Mouse (Mus musculus): ENCODE measurements around the gene Lyrm9. TPM values are rescaled to one million over a fixed set of nuclear protein-coding genes. Genes with fewer than 3 reads are reported as not detected.

Gene Lyrm9
- 10 to 100 TPM; 10.8 to 14.5 TPM for total RNA-seq (2021)
- long read RNA-seq, experiment 1, full-length matches to known transcripts: 19 of 22 reads
- long read RNA-seq, experiment 1, partial matches to known transcripts: 0 of 22 reads
- long read RNA-seq, experiment 1, other reads (novel, unspliced or antisense): 3 of 22 reads
- long read RNA-seq, experiment 2, full-length matches to known transcripts: 14 of 16 reads
- long read RNA-seq, experiment 2, partial matches to known transcripts: 1 of 16 reads
- long read RNA-seq, experiment 2, other reads (novel, unspliced or antisense): 1 of 16 reads

DNA sequence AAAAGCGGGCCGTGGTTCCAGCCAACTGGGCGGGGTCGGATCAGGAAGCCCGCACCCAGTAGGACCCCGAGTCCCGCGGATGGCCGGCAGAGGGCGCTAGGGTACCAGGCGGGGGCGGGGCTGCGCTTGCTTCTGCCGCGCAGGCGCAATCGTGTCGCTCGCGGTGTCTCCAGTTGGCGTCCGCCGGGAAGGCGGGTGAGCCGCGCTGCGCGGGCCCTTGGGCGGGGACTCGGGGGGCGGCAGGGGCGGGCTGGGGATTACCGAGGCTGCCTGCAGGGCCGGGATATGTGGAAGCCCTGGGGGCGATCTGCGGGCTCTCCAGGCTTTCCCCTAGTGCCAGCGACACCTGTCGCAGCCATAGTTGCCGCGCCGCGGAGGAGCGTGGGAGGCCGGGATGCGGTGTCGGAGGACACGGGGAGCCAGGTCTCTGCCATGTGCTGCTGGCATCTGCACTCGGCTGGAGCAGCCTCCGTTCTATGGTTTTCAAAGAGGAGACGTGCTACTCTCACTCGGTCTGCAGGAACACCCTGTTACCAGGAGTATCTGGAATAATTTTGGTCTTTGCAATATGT lies at the start of gene Lyrm9:
Gene Lyrm9, plus strand, starts transcription at position 143 of the 572 bp plus-strand sequence.
- DNase-seq: peak; percentile 93

GRCm38 (mm10) chr11:78777851-78778680 lies 48.3 kb upstream of the Lyrm9 start:
- DNase-seq: no peak

GRCm38 (mm10) chr11:78780002-78780401 lies 46.4 kb upstream of the Lyrm9 start:
- DNase-seq: no peak

- DNase-seq: no peak
These were observed 45.8 kb upstream of the Lyrm9 start for GRCm38 (mm10) chr11:78780571-78780970.

DNA sequence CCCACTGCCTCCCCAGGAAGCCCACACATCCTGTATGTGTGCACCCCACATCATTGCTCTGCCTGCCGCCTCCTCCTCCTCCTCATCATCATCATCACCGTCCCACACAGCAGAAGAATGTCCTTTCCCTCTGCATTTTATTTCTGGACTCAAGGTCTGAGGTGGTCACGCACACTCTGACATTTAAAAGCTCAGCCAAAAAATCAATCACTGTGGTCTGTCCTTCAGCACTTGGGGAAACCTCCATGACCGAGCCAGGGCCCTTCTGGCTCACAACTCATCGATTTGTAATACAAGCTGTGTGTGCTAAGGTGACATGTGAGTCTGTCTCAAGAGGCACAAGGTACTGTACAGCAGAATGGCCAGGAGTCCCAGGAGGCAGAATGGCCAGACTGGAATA lies 44.1 kb upstream of the Lyrm9 start:
- DNase-seq: no peak

DNA sequence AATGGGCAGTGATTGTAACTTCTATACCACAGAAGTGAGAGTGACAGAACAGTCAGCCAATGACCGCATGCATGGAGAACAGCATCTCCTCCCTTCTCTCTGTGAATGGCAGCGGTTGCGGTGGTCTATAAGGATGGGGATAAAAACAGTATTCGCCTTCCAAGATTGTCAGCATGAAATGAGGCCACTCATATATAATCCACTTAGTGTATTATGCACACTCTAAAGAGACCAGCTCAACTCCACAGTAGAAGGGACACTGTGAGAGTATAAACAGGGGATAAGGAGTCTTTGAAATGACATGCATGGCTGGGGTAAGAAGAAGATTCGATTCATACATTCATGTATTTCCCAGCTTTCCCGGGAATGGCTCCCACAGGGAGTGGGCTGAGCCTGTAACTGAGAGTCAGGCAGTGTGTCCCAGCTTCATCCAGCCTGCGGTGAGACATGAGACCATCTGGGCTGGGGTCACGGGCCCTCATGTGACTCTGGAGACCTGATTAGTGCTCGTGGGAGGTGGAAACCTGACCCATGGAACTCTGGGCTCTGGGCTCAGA lies 43.5 kb upstream of the Lyrm9 start:
- no peak for DNase-seq

DNA sequence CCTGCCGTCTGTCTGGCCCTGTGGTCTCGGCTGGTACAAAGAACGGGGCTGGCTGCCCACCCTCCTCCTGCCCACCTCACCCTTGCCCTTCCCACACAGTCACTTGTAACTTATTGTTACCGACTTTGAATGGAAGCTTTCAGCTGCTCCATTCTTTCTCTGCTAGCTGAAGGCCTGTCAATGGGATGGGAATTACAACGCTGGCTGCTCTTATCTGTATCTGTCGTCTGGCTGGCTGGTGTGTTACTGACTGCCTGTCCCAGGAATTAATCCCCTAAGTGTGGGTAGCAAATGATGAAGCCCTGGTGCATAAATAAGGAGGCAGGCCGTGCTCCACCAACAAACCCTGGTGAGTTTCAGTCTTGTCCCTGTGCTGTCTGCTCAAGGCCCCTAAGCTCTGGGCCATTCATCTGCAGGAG lies 40.4 kb upstream of the Lyrm9 start:
- DNase-seq: no peak

DNA sequence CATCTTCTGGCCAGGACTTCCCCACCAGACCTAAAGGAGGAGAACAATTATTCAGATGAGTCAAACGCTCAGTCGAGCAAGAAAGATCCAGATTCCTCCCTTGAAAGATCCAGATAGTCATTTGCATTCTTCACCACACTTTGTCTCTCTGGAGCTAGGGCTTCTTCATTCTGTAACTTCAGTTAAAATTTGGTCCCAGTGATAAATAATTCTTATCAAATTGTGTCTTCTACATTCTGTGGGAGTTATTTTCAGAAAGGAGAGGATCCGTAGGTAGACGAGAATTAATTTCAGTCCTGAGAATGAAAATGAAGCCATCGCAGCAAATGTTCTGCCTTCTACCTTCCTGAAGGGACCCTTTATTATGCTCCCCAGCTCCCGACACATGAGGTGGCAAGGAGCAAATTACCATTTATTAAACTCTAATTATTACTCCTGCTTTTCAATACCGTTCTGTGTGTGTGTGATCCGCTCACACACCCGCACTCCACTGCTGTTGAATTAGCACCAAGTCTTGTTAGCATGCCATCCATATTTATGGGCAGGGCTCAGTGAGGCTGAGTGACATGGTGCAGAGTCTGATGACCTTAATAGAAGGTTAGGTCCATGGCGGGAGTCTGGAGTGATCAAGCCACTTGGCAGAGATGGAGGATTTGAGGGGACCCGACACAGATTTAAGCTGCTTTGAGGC lies 36.9 kb upstream of the Lyrm9 start:
- DNase-seq: no peak

- DNase-seq: peak; percentile 28
These were observed 34.8 kb upstream of the Lyrm9 start for GRCm38 (mm10) chr11:78791582-78791981.

DNA sequence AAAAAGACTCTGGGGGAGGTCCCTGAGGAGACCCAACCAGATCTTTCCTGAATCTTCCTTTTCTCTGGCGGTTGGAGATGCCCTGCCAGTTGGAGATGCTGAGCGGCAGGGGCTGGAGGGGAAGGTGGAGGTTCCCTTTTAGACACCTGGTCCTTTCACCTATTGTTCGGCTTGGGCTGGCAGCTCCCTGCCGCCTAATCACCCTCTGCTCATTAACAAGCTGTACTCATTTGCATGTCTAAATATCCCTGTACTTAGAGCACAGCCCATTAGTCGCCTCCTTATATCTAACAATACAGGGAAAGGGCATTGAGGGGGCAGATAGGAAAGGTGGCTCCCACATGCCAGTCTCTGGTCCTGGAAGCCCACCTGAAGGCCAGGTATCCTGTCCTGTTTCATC lies 34.3 kb upstream of the Lyrm9 start:
- DNase-seq: no peak

DNA sequence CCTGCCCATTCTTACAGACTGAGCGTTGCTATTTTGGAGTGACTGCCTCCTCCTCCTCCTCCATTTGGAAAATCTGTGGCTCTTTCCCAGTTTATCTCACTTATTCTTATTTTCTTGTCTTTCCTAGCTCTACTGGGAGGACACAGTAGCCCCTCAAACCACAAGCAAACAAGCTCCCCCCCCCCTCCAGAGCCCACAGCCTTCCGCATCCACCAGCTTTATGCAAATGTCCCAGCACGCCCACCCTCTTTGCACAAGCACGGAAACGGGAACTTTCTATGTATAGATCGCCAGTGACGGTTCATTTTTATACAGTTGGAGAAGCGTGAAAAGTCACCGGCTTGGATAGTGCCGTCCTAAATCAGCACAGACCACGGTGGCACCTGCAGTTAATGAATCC lies 33.9 kb upstream of the Lyrm9 start:
- DNase-seq: no peak

- no peak for DNase-seq
These were observed 33.3 kb upstream of the Lyrm9 start for GRCm38 (mm10) chr11:78793116-78793515.

DNA sequence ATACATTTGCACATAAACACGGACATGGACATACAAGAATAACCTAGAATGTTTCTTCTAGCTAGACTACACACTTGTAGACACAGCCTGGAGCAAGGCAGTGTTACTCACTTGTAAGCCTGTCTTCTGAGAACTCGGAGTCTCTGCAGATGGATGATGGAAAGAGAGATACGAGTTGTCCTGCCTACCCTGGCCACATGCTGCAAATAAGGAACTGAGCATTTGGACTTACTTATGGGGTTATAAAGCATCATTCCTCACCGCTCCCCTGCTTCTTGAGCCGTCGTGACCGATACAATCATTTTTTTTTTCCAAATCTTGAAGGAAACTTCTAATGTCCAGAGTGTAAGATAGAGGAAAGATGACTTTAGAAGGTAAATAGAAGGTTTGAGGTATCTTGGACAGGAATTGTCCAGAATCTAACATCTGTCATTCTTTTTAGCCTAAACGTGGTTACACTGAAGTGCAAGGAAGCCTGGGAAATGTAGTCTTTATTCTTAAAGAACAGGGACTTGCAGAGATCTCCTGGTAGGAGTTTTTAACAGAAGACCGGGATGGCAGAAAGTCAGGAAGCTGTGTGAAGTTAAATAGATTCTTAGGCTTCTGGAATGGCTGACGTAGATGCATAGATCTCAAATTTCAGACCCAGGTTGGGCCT lies 30.2 kb upstream of the Lyrm9 start:
- DNase-seq: no peak

- DNase-seq: no peak
These were observed 25.3 kb upstream of the Lyrm9 start for GRCm38 (mm10) chr11:78801094-78801493.

- peak; percentile 8 for DNase-seq
These were observed 22.6 kb upstream of the Lyrm9 start for GRCm38 (mm10) chr11:78803587-78804316.

DNA sequence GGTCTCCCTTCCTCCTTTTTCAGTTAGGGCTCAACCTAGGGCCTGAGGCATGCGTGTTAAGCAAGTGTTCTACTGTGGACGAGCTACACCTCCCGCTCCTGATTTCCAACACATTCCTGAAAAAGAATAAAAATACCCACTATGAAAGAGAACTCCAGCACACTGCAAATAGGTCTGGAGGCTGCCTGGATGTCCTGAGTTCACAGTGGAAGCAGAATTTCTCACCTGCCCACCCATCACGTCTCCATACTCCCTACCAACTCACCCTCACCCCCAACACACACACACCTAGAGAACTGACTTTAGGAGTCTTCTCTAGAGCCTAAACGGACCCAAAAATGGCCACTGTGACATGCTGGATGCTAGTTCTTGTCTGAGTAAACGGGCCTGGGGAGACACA lies 21.8 kb upstream of the Lyrm9 start:
- no peak for DNase-seq

- DNase-seq: no peak
These were observed 21.2 kb upstream of the Lyrm9 start for GRCm38 (mm10) chr11:78805198-78805597.

DNA sequence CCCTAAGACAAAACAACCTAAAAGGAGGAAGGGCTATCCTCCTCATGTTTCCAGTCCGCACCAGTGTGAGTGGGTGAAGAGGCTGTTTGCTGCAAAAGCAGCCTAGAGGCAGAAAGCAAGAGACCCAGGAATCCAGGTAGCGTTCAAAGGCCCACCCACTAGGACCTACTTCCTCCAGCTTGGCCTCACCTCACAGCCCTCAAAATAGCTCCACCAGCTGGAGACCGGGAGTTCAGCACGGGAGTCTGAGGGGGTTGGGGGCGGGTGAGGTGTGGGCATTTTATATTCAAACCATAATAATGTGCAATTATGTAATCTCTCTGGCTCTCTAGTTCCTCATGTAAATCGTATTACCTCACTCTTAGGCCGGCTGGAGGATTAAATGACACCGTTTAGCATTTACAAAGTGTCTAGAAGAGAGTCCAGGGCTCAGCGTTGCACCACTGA lies 20.7 kb upstream of the Lyrm9 start:
- DNase-seq: no peak

DNA sequence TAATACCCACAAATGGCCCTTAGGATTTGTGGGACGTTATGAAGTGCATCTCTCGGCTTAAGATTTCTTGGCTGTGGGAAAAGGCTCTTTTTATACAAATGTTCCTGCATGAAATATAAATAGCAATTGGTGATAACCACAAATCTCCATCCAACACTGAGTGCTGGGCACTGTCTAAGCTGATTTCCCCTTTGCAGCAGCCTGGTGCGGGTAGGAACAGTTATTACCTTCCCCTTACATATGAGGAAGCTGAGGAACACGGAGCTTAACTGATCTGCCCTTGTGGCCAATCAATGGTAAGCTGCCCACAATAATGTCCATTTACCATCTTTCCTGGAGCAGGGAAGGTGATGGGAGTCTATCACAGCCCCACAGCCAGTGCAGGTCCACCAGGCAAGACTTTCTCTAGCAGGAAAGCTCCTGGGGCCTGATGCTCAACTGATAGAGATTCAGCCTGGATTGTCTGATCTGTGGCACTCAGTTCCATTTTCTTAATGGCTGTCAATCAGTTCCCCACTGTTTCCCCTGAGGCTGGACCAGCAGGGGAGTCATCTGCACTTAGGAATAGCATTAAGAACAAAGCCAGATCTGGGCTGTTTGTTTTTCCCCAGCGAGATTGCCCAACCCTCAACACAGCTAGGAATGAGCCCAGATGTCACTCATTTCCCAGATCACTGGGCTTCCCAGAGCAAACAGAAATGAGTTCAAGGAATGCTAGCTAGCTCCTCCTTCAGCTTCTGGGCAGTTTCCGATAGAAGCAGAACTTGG lies 18.9 kb upstream of the Lyrm9 start:
- no peak for DNase-seq

DNA sequence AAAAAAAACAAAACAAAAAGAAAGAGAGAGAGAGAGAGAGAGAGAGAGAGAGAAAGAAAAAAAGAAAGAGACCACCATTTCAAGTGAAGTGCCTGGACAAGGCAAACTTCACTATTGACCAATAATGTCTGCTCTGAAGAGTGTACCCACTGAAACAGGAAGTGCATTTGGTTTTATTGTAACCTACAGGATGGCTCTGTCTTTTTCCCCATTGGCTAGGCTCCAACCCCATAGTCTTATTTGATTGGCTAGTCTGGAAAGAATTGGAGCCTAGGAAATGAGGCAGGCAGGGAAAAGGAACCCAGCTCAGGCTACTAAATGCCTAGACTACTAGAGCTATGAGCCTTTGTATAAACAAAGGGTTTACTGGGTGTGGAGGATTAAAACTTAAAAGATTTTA lies 17.0 kb upstream of the Lyrm9 start:
- DNase-seq: no peak

All from gastrocnemius, postnatal 25 days (tissue).